Mouse (Mus musculus) small intestine, adult 2 months (tissue): ENCODE results near the gene Rapgef5. TPM values are rescaled to one million over a fixed set of nuclear protein-coding genes. Genes with fewer than 3 reads are reported as not detected.

Experiments
- H3K27ac ChIP-seq: fragments of 200-500 bp; 2 replicates; pipeline ENCODE4 v1.5.1; 2012; ENCODE audit warnings: low read depth, low read length, control low read depth, inconsistent platforms; ENCODE audit not compliant: insufficient read depth
- H3K27me3 ChIP-seq: fragments of 200-500 bp; 2 replicates; pipeline ENCODE4 v1.6.1; 2012; ENCODE audit warnings: mild to moderate bottlenecking, moderate library complexity, low read length, inconsistent platforms; ENCODE audit not compliant: control insufficient read depth, insufficient read depth
- H3K36me3 ChIP-seq: fragments of 200-500 bp; 2 replicates; pipeline ENCODE4 v1.6.1; 2012; ENCODE audit warnings: mild to moderate bottlenecking, low read length, control low read depth, inconsistent platforms; ENCODE audit not compliant: control insufficient read depth, insufficient read depth
- H3K4me1 ChIP-seq: fragments of 200-500 bp; 2 replicates; pipeline ENCODE4 v1.6.1; 2012; ENCODE audit warnings: low read length, inconsistent platforms, mixed read lengths; ENCODE audit not compliant: control insufficient read depth, insufficient read depth, insufficient read length
- H3K4me3 ChIP-seq: fragments of 200-500 bp; 2 replicates; pipeline ENCODE4 v1.5.1; 2012; ENCODE audit warnings: low read depth, mild to moderate bottlenecking, control low read depth, inconsistent platforms, low read length, moderate library complexity
- CTCF ChIP-seq: fragments of 200-500 bp; IDR thresholded peaks from 2 replicates; pipeline ENCODE4 v1.5.1; 2012; ENCODE audit warnings: low read depth, mild to moderate bottlenecking, control low read depth, inconsistent platforms, low read length, moderate library complexity, mixed read lengths; ENCODE audit not compliant: insufficient replicate concordance, insufficient read length; ENCODE audit errors: extremely low read depth
- POLR2A ChIP-seq: fragments of 200-500 bp; IDR thresholded peaks from 2 replicates; pipeline ENCODE4 v1.6.1; 2012; ENCODE audit warnings: low read depth, mild to moderate bottlenecking, control low read depth, inconsistent platforms, low read length, moderate library complexity
- WGBS: fragments of 180-500 bp; shearing (Covaris S2); methylation state at CpG from one replicate; pipeline ENCODE4 v1.1.7; 2018; 5-methylcytosine and 5-hydroxymethylcytosine counted together
- polyA plus RNA-seq: library from polyadenylated mRNA; depleted of rRNA; stranded (reverse); fragments of >200 nt; gene quantifications from 2 replicates; pipeline ENCODE4 v1.2.3, GENCODE M21; 2012

Rapgef5 gene
- polyA plus RNA-seq, 1 experiment, result 4.7 TPM

DNA sequence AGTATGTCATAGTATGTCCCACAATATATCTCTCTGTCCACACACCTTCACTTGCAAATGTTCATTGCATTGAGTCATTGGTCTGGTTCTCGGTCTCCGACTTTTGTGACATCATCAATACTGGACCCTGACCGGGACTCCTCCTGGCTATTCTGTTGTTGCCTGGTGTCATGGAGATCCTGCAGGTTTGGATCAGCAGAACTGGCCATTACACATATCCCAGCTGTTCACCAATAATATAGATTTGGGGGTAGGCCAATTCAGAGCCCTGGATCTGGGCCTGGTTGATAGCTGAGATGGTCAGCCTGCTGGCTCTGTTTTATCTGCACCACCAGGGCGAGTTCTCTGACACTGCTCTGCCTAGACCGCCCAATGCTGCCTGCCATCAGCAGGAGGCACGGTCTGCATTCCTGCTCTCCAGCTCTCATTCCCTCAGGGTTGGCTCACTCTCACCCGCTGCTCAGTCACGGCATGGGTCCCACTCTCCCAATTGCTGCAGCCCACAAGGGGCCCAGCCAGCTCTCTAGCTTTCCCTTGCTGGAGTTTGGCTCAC, 137.7 kb downstream of the Rapgef5 start:
- Histone ChIP-seq H3K36me3 (0 out of 2 replicates have a peak, but pooled peaks cover 4% of the 10 kb centered on the region), H3K27ac (no peak overlapping the region), H3K4me3 (no peak overlapping the region), H3K27me3 (no peaks in the 10 kb centered on the region), H3K4me1 (no peaks in the 10 kb centered on the region)
- WGBS, result 89% methylated on average over 8 of the region's 8 CpGs
- no peak for TF ChIP-seq POLR2A
- no peak for TF ChIP-seq CTCF

- WGBS, result 81% methylated on average over 4 of the region's 4 CpGs
- TF ChIP-seq CTCF, result no peak
- TF ChIP-seq POLR2A, result no peak
- Histone ChIP-seq H3K4me1 (no peaks in the 10 kb centered on the region), H3K4me3 (no peak overlapping the region), H3K36me3 (0 out of 2 replicates have a peak, but pooled peaks cover 4% of the 10 kb centered on the region), H3K27me3 (no peaks in the 10 kb centered on the region), H3K27ac (no peak overlapping the region)
Measured at GRCm38 (mm10) chr12:117656935-117657334, 140.7 kb downstream of the Rapgef5 start.

DNA sequence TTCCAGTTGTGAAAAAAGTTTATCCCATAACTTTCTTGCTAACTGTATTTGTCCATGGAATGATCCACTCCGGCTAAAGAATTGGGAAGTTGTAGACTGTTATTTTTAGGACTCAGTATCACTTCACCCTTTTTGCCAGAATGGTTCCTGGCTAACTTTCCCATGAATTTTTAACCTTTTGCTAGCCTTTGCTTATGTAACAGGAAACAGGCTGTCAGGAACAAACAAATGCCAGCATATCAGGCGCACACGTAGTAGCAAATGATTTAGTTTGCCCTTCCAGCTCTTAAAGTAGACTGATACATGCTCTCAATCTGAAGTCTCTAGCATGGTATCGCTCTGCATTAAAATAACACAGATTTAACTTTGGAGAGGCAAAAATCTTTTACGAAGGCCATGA, 141.5 kb downstream of the Rapgef5 start:
- TF ChIP-seq CTCF (no peak), POLR2A (no peak)
- Histone ChIP-seq H3K4me1 (no peaks in the 10 kb centered on the region), H3K36me3 (0 out of 2 replicates have a peak, but pooled peaks cover 4% of the 10 kb centered on the region), H3K4me3 (no peak overlapping the region), H3K27ac (no peak overlapping the region; the same call in 1 of the 2 replicates), H3K27me3 (no peaks in the 10 kb centered on the region)
- 81% methylated on average over 5 of the region's 5 CpGs for WGBS

- no peak overlapping the region for H3K27ac ChIP-seq
Measured at GRCm38 (mm10) chr12:117658821-117659220, 142.5 kb downstream of the Rapgef5 start.

DNA sequence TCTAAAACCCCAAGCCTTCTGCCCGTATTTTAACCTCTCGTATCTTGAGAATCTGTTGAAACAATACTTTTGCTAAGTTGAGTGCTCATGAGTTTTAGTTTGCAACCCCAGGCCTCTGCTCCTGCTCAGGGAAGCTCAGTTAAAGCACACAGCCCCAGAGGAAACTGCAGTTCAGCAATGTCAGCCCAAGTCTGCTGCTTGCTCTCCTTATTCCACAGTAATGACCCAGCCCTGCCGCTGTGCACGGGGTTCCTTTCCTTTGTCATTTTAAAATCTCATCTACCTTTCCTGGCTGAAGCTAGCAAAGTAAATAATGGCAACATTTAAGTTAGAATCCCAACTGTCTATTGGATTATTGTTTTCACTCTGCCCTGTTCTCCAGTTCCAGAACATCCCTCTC, 144.1 kb downstream of the Rapgef5 start:
- no peaks in the 10 kb centered on the region for H3K4me1 ChIP-seq
- no peak overlapping the region for H3K4me3 ChIP-seq
- no peak overlapping the region for H3K27ac ChIP-seq
- 75% methylated on average over 4 of the region's 4 CpGs for WGBS
- TF ChIP-seq CTCF (no peak), POLR2A (no peak)
- 0 out of 2 replicates have a peak, but pooled peaks cover 2% of the 10 kb centered on the region for H3K36me3 ChIP-seq
- no peaks in the 10 kb centered on the region for H3K27me3 ChIP-seq

More at GRCm38 (mm10) chr12:117658821-117659220, 142.5 kb downstream of the Rapgef5 start:
- Histone ChIP-seq H3K4me3 (no peak overlapping the region), H3K4me1 (no peaks in the 10 kb centered on the region), H3K27me3 (no peaks in the 10 kb centered on the region), H3K36me3 (0 out of 2 replicates have a peak, but pooled peaks cover 4% of the 10 kb centered on the region)
- TF ChIP-seq CTCF (no peak), POLR2A (no peak)
- WGBS, result 82% methylated on average over 6 of the region's 6 CpGs

GRCm38 (mm10) chr12:117661871-117662270, 145.6 kb downstream of the Rapgef5 start:
- Histone ChIP-seq H3K27me3 (no peaks in the 10 kb centered on the region), H3K4me1 (no peaks in the 10 kb centered on the region), H3K27ac (no peak overlapping the region), H3K36me3 (0 out of 2 replicates have a peak, but pooled peaks cover 2% of the 10 kb centered on the region), H3K4me3 (no peak overlapping the region)
- WGBS, result 76% methylated on average over 6 of the region's 6 CpGs
- TF ChIP-seq CTCF (no peak), POLR2A (no peak)

DNA sequence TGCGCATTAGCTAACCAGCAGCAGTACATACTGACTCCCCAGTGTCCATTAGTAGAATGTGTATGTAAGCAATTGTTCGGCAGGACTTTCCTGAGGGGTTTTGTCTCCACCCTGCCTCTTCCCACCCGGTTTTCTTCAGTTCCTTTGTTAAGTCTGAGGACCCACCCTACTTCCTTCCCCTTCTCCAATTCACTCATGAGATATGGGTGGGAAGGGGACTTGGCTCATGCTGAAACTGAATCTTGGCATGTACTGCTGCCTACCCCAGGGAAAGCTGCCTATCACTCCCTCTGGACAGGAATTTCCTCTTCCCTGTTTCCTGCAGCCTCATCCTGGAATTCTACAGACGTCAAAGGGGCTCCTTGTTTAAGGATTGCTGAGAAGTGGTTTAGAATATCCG, 147.4 kb downstream of the Rapgef5 start:
- TF ChIP-seq CTCF, result no peak
- no peak for TF ChIP-seq POLR2A
- 70% methylated on average over 5 of the region's 5 CpGs for WGBS
- Histone ChIP-seq H3K27me3 (no peaks in the 10 kb centered on the region), H3K36me3 (0 out of 2 replicates have a peak, but pooled peaks cover 2% of the 10 kb centered on the region), H3K27ac (no peak overlapping the region), H3K4me1 (no peaks in the 10 kb centered on the region), H3K4me3 (no peak overlapping the region)
